Mouse (Mus musculus) liver, embryonic 12.5 days (tissue): ENCODE data around the gene Castor2. TPM values are rescaled to one million over a fixed set of nuclear protein-coding genes. Genes with fewer than 3 reads are reported as not detected.

Experiments used
- ATAC-seq: fragments of 200-750 bp; cut with Nextera tagmentation; 2 replicates; pipeline ENCODE4 v1.8.0; 2017; ENCODE audit warnings: moderate number of reproducible peaks, mild to moderate bottlenecking, moderate library complexity
- H3K27ac ChIP-seq: fragments of 300-500 bp; sonication (generic); 2 replicates; pipeline ENCODE4 v1.5.1; 2016; ENCODE audit warnings: mild to moderate bottlenecking
- H3K27me3 ChIP-seq: fragments of 300-500 bp; sonication (generic); replicated peaks from 2 replicates; pipeline ENCODE4 v1.6.1; 2016; ENCODE audit warnings: mild to moderate bottlenecking, moderate library complexity
- H3K36me3 ChIP-seq: fragments of 300-500 bp; sonication (generic); 2 replicates; pipeline ENCODE4 v1.6.1; 2016; ENCODE audit warnings: mild to moderate bottlenecking, moderate library complexity
- H3K4me1 ChIP-seq: fragments of 300-500 bp; sonication (generic); 2 replicates; pipeline ENCODE4 v1.6.1; 2016
- H3K4me2 ChIP-seq: fragments of 300-500 bp; sonication (generic); 2 replicates; pipeline ENCODE4 v1.6.1; 2016; ENCODE audit warnings: mild to moderate bottlenecking, moderate library complexity
- H3K4me3 ChIP-seq: fragments of 300-500 bp; sonication (generic); 2 replicates; pipeline ENCODE4 v1.5.1; 2016; ENCODE audit warnings: mild to moderate bottlenecking, moderate library complexity
- H3K9ac ChIP-seq: fragments of 300-500 bp; sonication (generic); 2 replicates; pipeline ENCODE4 v1.6.1; 2016; ENCODE audit warnings: mild to moderate bottlenecking, moderate library complexity
- H3K9me3 ChIP-seq: fragments of 300-500 bp; sonication (generic); replicated peaks from 2 replicates; pipeline ENCODE4 v1.6.1; 2016; ENCODE audit warnings: mild to moderate bottlenecking, moderate library complexity
- WGBS: fragments of 180-500 bp; shearing (Covaris S2); methylation state at CpG from one replicate; pipeline ENCODE4 v1.1.7; 2016; ENCODE audit not compliant: insufficient replicate concordance; 5-methylcytosine and 5-hydroxymethylcytosine counted together
- polyA plus RNA-seq: library from polyadenylated mRNA; unstranded; fragments of >200 nt; fragmentation: Nextera tagmentation; extraction: Ambion mirVana; gene quantifications from 2 replicates; pipeline ENCODE4 v1.2.1, GENCODE M21; 2016

The Castor2 gene
- polyA plus RNA-seq, 1 experiment from 2014 or later = 1.2 TPM

GRCm38 (mm10) chr5:134080685-134081548 is 18.6 kb upstream of the Castor2 start:
- H3K27me3 ChIP-seq = no peaks in the 10 kb centered on the region
- no peak overlapping the region for H3K4me3 ChIP-seq
- H3K9me3 ChIP-seq = peaks cover 6% of the 10 kb centered on the region; the same call in 1 of the 2 replicates
- H3K27ac ChIP-seq = no peak overlapping the region
- H3K36me3 ChIP-seq = no peaks in the 10 kb centered on the region
- 0 out of 2 replicates have a peak, but pooled peaks cover 4% of the 10 kb centered on the region for H3K4me1 ChIP-seq
- ATAC-seq = no peak
- H3K4me2 ChIP-seq = no peak overlapping the region
- no peak overlapping the region for H3K9ac ChIP-seq
- WGBS = 45% methylated on average over 18 of the region's 18 CpGs

DNA sequence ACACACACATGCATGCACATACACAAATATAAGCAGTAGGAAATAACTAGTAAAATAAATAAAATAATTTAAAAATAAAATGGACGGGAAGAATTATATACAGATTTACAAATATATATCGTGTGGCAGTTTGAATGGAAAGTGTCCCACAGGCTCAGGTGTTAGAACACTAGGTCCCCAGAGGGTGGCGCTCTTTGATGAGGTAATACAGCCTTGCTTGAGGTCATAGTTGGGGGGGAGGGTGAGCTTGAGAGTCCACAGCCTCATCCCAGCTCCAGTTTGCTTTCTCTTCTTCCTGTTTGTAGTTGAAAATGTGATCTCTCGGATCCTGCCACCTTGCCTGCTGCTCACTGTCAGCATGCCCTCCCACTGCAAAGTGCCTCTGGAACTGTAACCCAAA is 14.3 kb upstream of the Castor2 start:
- H3K4me2 ChIP-seq = no peak overlapping the region
- H3K9me3 ChIP-seq = no peaks in the 10 kb centered on the region
- H3K27me3 ChIP-seq = no peaks in the 10 kb centered on the region
- H3K27ac ChIP-seq = no peak overlapping the region
- no peaks in the 10 kb centered on the region for H3K36me3 ChIP-seq
- ATAC-seq = no peak
- no peak overlapping the region for H3K9ac ChIP-seq
- H3K4me3 ChIP-seq = no peak overlapping the region
- 0 out of 2 replicates have a peak, but pooled peaks cover 4% of the 10 kb centered on the region for H3K4me1 ChIP-seq
- 55% methylated on average over 4 of the region's 4 CpGs for WGBS

DNA sequence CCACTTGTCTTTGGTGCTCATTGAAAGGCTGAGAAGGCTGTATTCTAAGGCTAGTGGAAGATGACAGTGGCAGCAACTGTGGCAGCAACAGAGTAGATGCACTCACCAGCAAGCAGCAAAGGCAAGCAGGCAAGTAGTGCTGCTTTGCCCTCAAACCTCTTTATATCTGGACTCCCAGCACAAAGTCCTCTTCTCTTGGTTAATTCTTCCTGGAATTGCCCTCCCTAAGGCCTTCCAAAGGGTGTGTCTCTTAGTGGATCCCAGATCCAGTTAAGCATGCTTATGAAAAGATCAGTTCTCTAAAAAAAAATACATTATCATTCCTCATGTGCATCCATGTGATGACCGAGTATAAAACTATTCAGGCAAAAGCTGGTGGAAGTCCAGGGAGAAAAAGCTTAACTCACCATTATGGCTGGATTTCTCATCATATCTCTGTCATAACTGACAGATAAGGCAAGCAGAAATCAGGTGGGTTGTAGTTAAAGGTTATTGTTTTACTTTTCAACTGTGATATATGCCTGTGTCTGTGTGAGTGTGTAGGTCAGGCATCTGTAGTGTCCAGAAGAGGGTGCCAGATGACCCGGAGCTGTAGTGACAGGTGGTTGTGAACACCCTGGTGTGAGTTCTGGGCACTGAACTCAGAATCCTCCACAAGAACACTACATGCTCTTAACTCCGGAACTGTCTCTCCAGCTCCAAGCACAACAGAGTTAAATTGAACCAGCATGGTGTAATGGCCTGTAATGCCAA is 13.4 kb upstream of the Castor2 start:
- Histone ChIP-seq H3K4me1 (0 out of 2 replicates have a peak, but pooled peaks cover 1% of the 10 kb centered on the region), H3K4me3 (no peak overlapping the region), H3K27me3 (no peaks in the 10 kb centered on the region), H3K27ac (no peak overlapping the region), H3K36me3 (no peaks in the 10 kb centered on the region), H3K4me2 (no peak overlapping the region), H3K9me3 (no peaks in the 10 kb centered on the region), H3K9ac (no peak overlapping the region)
- ATAC-seq = no peak
- 72% methylated on average over 3 of the region's 3 CpGs for WGBS

- Histone ChIP-seq H3K27me3 (no peaks in the 10 kb centered on the region), H3K4me2 (no peak overlapping the region), H3K4me1 (no peaks in the 10 kb centered on the region), H3K9me3 (no peaks in the 10 kb centered on the region; the same call in 1 of the 2 replicates), H3K4me3 (no peak overlapping the region), H3K27ac (no peak overlapping the region), H3K36me3 (no peaks in the 10 kb centered on the region), H3K9ac (no peak overlapping the region)
- 65% methylated on average over 5 of the region's 5 CpGs for WGBS
- ATAC-seq = no peak
These were observed 12.3 kb upstream of the Castor2 start for GRCm38 (mm10) chr5:134087211-134087610.

- 57% methylated on average over 2 of the region's 2 CpGs for WGBS
- ATAC-seq = no peak
- no peaks in the 10 kb centered on the region for H3K36me3 ChIP-seq
These were observed 3.7 kb upstream of the Castor2 start for GRCm38 (mm10) chr5:134095766-134096165.

DNA sequence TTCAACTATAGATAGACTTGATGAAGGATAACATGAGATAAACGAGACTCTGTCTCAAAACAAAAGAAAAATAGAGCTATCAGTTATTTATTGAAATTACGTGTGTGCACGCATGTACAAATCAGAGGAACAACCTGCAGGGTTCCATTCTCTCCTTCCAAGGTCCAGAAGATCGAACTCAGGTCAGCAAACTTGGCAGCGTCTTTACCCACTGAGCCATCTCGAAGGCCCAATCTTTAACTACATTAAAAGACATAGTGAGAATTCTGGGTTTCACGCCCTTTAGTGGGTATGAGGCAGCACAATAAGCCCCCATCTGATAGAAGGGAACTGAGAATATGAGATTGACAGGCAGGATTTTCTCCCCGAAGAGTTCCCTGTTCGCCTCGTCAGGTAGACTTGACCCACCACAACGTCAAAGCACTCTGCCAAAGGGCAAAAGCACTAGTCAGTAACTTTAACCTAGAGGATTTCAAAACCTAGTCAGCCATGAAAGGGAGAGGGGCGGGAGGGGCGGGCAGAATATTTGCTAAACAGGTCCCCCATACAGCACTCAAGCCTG is 1.1 kb upstream of the Castor2 start:
- Histone ChIP-seq H3K27me3 (peaks cover 35% of the 10 kb centered on the region), H3K4me2 (peak overlapping the region; percentile 91), H3K27ac (no peak overlapping the region), H3K4me1 (peaks cover 27% of the 10 kb centered on the region), H3K36me3 (no peaks in the 10 kb centered on the region), H3K9ac (peak overlapping the region; percentile 67; the same call in 1 of the 2 replicates), H3K4me3 (peak overlapping the region; percentile 64; the same call in 1 of the 2 replicates), H3K9me3 (no peaks in the 10 kb centered on the region)
- ATAC-seq = no peak
- WGBS = 33% methylated on average over 13 of the region's 13 CpGs

More at GRCm38 (mm10) chr5:134095766-134096165, 3.7 kb upstream of the Castor2 start:
- H3K4me3 ChIP-seq = no peak overlapping the region
- peaks cover 35% of the 10 kb centered on the region for H3K27me3 ChIP-seq
- H3K9me3 ChIP-seq = no peaks in the 10 kb centered on the region; the same call in 1 of the 2 replicates
- H3K4me2 ChIP-seq = no peak overlapping the region
- no peak overlapping the region for H3K27ac ChIP-seq
- no peak overlapping the region for H3K9ac ChIP-seq
- peaks cover 19% of the 10 kb centered on the region for H3K4me1 ChIP-seq

- Histone ChIP-seq H3K36me3 (no peaks in the 10 kb centered on the region), H3K4me1 (peaks cover 27% of the 10 kb centered on the region), H3K4me3 (peak overlapping the region; percentile 64), H3K27ac (no peak overlapping the region), H3K9me3 (no peaks in the 10 kb centered on the region), H3K27me3 (peaks cover 35% of the 10 kb centered on the region), H3K4me2 (peak overlapping the region; percentile 91), H3K9ac (peak overlapping the region; percentile 67)
- WGBS = 1% methylated on average over 17 of the region's 17 CpGs
- no peak for ATAC-seq
These were observed 535 bp upstream of the Castor2 start for GRCm38 (mm10) chr5:134098976-134099375.

GRCm38 (mm10) chr5:134100232-134100771 is 791 bp downstream of the Castor2 start:
- Histone ChIP-seq H3K4me1 (peaks cover 27% of the 10 kb centered on the region), H3K4me3 (peak overlapping the region; percentile 64), H3K36me3 (no peaks in the 10 kb centered on the region), H3K27ac (no peak overlapping the region), H3K9me3 (no peaks in the 10 kb centered on the region), H3K9ac (peak overlapping the region; percentile 67), H3K4me2 (peak overlapping the region; percentile 91), H3K27me3 (peaks cover 33% of the 10 kb centered on the region)
- WGBS = 10% methylated on average over 17 of the region's 17 CpGs
- ATAC-seq = 0 out of 2 replicates have a peak, but pooled peaks have one; percentile 10

DNA sequence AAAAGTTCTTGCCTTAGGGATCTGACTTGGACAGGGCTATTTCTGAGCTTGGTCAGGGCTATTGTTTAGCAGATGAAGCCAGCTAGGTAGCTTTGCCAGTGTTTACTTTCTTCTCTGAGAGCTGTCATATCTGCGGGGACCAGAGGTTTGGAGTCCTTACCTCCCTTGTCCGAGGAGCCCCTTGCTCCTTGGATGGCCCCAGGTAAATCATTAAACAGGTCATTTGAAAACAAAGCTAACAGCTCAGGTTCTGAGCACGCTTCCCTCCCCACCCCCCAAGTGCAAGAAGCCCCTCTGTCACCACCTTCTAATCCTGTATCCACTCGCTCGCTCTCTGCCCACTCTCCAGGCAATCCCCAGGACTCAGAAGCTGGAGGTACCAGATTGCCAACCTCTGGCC is 1.8 kb downstream of the Castor2 start:
- Histone ChIP-seq H3K4me1 (peaks cover 27% of the 10 kb centered on the region), H3K27me3 (peaks cover 30% of the 10 kb centered on the region), H3K4me3 (no peak overlapping the region), H3K9ac (no peak overlapping the region), H3K4me2 (no peak overlapping the region), H3K36me3 (no peaks in the 10 kb centered on the region), H3K27ac (no peak overlapping the region), H3K9me3 (no peaks in the 10 kb centered on the region)
- 63% methylated on average over 5 of the region's 5 CpGs for WGBS
- ATAC-seq = no peak

- H3K27ac ChIP-seq = no peak overlapping the region
- H3K9me3 ChIP-seq = no peaks in the 10 kb centered on the region
- 46% methylated on average over 5 of the region's 5 CpGs for WGBS
- no peak overlapping the region for H3K9ac ChIP-seq
- H3K27me3 ChIP-seq = peaks cover 30% of the 10 kb centered on the region
- no peaks in the 10 kb centered on the region for H3K36me3 ChIP-seq
- H3K4me1 ChIP-seq = peaks cover 27% of the 10 kb centered on the region
- no peak for ATAC-seq
- no peak overlapping the region for H3K4me2 ChIP-seq
- H3K4me3 ChIP-seq = no peak overlapping the region
These were observed 2.4 kb downstream of the Castor2 start for GRCm38 (mm10) chr5:134101883-134102282.

- ATAC-seq = no peak
- H3K4me2 ChIP-seq = no peak overlapping the region
- no peaks in the 10 kb centered on the region for H3K9me3 ChIP-seq
- peaks cover 27% of the 10 kb centered on the region for H3K4me1 ChIP-seq
- H3K36me3 ChIP-seq = no peaks in the 10 kb centered on the region
- H3K9ac ChIP-seq = no peak overlapping the region
- H3K4me3 ChIP-seq = no peak overlapping the region
- H3K27me3 ChIP-seq = peaks cover 30% of the 10 kb centered on the region
- WGBS = 44% methylated on average over 6 of the region's 6 CpGs
- no peak overlapping the region for H3K27ac ChIP-seq
These were observed 3.2 kb downstream of the Castor2 start for GRCm38 (mm10) chr5:134102720-134103119.
